Mouse (Mus musculus): ENCODE measurements around the gene Trak2.
A peak's percentile ranks its signal among the peaks of the same experiment; 100 is the strongest.
"Not testable (repeated sequence)": the region's sequence is repeated elsewhere in the genome, so short reads cannot be mapped to it uniquely, and the experiment has no call there.

Trak2 gene

DNA sequence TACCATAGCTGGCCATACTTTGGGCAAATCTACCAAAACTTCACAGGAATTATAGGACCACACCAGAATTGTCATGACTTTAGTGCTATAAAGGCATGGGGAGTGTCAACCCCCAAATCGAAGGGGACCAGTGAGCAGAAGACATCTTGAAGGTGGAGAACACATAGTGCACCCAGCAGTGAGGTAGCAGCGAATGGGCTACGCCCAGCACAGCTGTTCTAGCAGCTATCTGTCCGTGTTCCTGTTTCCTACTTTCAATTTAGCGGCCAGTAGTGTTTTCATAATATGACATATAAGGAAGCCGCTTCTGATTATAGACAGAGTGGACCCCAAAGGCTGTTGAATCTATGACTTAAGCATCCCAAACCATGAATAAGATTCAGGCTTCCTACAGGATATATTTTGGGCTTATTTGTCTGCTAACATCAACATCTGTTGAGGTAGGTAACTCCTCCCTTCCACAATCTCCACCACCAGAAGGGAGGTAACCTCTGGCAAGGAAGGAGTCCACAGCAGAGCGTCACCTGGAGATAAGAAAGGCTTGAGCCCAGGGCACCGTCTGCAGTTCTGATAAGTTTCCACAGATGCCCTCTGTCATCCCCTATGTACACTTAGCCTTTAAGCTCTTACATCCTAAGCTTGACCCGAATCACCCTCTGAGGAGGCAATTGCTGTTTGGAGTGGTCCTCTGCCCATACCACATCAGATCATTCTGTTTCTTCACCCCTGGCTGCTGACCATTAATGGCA is 19.4 kb downstream of the Trak2 start:
- DNase-seq (ENCODE audit: low read depth, low spot score), result no peak

DNA sequence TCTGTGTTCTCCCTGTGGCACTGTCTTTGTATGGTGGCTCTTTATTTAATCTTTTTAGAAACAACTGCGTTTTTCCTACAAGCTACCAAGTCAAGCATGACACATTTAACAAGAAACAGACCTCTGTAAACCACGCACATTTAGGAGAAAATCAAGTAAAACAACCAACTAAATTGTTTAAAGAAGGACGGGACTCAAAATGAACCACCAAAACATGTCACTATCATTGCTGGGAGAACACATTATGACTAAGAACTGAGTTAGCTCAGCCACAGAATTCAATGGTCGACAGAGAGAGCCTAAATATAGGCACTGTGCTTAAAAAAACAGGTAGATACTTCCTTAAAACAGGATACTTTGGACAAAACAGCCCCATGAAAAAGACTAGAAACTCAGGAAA is 20.2 kb downstream of the Trak2 start:
- no peak for DNase-seq (ENCODE audit: low read depth, low spot score)

DNA sequence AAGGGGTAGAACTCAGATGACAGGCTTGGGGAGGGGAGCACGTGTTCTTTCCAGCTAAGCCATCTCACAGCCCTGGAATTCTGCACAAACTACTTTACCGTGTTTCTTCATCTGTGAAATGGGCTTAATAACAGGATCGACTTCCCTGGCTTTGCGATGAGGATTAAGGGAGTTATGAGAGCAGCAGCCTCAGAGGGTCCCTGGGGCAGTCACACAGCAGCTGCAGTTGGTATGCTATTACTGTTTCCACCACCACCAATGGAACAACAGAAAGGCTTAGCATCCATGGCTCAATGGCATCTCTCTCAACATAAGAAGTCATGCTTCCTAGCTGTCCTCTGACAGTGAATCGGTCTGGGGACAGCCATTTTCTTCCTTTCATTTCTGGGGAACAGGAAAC is 20.7 kb downstream of the Trak2 start:
- no peak for DNase-seq (ENCODE audit: low read depth, low spot score)

DNA sequence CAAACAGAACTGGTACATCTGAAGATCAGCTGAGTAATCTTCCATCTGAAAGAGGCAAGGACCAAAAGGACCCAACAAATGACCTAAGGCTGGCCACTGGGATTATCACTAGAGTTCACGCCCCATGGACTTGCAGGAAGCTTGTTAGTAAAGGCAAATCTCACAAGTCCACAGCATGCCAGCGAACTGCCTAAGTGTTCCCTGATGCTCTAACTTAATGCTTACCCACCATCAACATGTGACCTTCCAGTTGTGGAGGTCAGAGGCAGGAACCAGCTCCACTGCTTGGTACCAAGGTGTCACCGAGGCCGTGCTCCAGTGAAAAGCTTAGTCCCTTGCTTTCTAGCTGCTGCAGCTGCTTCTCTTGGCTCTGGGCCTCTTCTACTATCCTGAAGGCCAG is 21.4 kb downstream of the Trak2 start:
- DNase-seq (ENCODE audit: low read depth, low spot score), result no peak

DNA sequence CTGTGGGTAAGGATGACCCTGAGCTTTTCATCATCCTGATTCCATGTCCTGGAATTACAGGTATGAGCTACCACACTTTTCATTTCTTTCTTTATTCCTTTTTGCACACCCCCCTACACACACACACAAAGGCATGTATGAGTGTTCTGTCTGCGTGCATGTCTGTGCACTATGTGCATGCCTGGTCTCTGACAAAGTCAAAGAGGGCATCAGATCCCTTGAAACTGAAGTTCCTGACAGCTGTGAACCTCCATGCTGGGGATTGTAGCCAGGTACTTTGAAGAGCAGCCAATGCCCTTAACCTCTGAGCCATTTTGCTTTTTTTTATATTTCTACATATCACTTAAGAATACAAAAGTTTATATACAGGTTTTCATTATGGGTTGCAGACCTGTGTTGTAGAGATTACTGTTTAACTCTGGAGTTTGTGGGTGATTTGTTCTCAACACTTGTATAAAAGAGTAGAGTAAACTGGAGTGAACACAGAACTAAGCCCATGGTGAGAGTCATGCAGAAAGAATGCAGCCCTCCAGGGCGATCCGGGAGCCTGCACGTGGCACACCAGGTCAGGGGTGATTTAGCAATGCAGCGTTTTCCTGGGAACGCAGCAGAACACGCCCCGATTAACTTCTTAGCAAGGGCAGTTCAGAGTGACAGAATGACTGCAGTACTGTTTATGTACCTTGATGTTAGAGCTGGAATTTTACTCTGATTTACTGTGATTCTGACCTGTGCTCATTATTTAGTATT is 22.2 kb downstream of the Trak2 start:
- no peak for DNase-seq (ENCODE audit: low read depth, low spot score)

DNA sequence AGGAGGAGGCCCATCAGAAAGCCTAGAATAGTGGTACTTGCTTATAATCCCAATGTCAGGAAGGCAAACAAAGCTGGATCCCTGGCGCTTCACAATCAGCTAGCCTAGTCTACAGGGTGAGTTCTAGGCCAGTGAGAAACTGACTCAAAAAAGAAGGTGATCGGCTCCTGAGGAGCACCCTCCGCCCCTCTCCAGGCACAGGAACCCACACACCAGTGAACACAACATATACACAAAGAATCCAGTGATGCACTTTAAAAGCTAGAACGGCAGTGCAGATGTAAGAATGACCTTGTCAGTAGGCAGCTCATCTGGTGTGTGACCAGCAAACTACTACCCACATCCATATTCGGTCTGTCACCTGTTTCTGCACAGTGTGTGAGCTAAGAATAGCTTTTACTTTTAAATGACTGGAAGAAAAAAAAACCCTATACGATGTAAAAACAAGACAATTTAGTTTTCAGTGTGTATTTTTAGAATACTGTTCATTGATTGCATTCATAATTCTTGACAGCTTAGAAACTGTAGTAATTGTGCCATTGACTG is 23.6 kb downstream of the Trak2 start:
- DNase-seq (ENCODE audit: low read depth, low spot score), result no peak

DNA sequence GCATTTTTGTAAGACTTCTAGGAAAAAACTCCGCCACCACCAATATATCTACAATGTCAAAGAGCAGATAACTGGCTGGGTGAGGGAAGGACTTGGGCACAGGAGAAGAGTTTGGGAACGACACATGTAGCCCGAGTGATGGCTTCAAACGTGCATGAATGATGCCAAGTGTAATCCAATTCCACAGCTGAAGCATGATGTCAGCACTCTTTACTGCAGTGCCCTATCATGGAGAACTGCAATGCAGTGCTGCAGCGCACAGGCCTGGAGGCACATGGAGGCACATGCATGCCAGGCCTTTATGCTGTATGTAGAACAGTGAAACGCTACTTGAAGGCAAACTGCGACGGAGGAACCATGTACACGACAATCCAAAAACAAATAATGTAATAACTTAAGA is 26.5 kb downstream of the Trak2 start:
- DNase-seq (ENCODE audit: low read depth, low spot score), result no peak

DNA sequence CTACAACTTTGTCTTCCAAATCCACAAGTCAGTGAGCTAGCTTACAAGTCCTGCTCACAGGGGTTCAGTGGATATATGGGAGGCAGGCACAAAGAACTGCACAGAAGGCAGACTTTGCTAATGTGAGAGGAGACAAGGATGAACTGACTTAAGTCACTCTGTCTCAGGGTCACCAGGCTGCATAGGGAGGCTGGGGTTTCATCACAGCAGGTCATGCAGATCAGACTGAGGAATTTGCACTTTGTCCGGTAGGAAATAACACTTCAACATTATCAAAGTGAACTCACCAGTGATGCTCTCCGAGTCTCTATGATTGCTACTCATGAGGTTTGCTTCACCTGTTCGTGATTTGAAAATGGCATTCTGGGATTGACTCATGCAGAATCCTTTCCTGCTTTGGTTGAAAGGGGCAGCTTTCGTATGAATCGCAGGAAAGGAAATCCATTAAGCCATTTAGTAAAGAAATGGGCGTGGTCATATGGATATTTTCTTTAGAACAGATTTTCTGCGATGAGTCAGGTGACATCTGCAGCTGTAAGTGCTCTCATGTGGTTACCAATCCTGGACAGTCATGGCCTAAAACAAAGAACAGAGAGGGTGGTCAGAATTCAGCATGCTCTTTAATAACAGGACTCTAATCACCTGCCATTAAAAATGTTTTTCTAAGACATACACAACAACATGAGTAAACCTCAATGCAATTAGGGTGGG is 27.1 kb downstream of the Trak2 start:
- DNase-seq (ENCODE audit: low read depth, low spot score), result no peak

DNA sequence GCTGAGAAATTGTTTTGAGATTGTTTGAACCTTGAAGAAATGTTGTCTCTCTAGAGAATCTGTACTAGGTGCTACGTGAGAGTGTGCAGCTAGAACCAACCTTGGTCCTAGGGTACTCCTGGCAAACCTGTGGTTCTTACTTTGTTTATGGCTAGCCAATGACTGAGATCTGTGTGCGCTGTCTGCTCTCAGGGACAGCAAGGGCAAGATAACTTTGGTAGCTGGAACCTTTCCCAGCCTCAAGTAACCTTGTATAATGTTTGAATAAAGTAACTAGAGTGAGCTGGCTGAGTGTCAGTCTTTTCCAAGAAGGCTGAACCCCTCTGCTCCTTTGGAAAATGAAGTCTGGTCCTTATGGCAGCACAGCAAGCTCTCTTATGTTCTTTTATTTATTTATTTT is 27.7 kb downstream of the Trak2 start:
- DNase-seq (ENCODE audit: low read depth, low spot score), result no peak

DNA sequence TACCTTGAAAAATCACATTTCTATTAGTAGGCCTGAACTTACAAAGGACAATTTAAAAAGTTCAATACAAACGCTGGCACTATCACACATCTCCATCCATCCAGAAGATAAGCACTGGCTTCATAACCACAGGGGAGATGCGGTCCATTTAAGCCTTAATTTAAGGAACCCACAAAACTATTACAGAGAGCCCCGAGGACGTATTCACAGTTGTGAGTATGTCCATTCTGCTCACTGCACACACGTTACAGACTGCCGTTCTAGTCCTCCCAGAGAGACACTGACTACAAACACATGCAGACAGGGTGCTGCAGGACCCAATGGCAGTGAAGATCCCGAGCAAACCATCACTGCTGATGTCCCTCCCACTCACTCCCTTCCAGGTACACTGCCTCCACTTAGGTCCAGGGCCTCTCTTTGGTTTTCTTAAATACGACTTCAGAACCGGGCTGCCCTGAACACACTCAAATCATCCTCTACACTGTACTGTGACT is 35.6 kb downstream of the Trak2 start:
- no peak for DNase-seq (ENCODE audit: low read depth, low spot score)

DNA sequence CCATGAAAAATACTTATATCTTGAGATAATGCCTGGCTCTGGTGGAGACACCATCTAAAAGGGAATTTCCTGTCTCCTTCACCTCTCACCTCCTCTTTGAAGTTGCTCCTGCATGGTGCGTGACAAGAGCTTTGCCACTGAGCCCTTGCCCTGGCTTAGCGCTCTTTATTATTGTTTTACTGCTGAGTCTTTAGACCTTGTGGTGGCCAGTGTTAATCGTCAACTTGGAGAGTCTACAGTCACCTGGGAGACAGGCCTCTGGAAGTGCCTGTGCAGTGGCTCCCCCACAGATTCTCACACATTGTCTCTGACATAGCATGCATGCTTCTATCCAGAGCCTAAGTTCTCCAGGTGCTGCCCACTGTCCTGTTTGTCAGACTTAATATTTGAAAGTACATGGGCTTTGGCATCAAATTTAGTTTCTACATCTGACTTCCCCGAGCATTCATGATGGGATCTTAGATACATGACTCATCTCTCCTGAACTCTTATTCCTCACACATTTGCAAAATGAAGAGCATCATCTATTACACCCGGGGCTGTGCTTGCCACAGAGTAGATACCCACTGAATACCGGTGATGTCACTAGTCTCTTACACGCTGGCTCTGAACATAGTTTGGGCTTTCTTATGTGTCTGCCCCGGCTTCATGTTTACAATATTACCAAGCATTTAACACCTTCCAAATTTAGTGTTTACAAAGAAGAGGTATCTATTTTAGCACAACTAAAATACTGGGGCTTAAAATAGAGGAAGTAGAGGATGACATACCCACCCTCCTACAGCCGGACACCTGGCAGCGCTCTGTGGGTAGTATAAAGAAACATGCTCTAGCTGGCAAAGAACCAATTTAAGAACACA is 36.3 kb downstream of the Trak2 start:
- DNase-seq (ENCODE audit: low read depth, low spot score), result no peak

DNA sequence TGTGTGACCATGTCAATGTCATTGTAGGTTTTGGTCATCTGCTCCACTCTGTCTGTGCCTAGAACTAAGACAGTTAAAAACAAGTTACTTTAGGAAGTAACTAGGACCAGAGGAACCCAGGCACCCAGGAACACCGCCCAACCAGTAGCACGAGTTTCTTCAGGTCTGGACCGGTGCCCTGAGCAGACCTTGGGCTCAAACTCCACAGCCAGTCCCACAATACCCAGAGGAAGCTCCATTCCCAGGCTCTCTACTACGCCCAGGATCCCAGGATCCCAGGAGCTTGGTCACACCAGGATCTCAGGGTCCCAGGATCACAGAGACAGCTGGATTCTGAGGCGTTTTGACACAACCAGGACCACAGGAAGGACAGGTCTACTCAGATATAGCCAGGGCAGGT is 46.6 kb downstream of the Trak2 start:
- DNase-seq (ENCODE audit: low read depth, low spot score), result no peak

DNA sequence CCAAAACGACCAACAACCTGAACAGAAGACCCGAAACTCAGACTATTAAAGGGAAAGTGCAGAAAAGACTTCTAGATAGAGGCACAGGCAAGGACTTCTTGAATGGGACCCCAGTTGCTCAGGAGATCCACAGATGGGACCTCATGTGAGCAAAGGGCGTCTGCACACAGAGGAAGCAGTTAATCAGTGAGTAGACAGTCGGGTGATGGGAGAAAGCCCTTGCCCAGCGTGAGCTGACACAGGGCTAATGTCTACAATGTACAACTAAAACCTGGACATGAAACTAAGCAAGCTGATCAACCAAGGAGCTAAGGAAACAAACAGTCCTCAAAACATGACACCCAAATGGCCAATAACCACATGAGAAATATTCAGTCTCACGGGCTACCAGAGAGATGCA is 55.7 kb downstream of the Trak2 start:
- DNase-seq (ENCODE audit: low read depth, low spot score), result no peak

DNA sequence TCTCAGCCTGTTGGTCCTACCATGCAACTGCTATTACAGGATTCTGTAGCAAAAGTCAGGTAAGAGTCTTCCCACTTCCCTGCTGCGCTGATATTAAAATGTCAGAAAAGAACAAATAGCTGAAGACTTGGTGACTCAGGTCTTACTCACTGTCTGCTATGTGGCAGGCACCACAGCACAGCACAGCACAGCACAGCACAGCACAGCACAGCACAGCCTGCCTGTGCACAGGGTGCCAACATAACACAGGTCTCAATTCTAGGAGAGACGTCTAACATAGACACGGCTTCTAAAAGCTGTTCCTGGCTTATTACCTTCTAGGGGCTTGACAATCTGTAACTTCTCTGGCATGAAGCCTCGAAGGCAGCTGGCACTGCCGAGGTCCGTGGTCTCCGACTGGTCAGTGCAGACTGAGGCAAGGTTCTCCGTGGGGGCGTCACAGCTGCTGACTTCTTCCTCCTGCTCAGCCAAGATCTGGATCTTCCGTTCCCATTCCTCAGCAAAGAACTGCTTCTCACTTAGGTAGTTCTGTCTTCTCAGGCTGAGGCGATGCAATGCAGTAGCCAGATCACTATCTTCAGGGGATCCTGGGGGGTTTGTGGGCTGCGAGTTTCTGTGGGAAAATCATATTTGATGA is 63.5 kb downstream of the Trak2 start:
- no peak for DNase-seq (ENCODE audit: low read depth, low spot score)

DNA sequence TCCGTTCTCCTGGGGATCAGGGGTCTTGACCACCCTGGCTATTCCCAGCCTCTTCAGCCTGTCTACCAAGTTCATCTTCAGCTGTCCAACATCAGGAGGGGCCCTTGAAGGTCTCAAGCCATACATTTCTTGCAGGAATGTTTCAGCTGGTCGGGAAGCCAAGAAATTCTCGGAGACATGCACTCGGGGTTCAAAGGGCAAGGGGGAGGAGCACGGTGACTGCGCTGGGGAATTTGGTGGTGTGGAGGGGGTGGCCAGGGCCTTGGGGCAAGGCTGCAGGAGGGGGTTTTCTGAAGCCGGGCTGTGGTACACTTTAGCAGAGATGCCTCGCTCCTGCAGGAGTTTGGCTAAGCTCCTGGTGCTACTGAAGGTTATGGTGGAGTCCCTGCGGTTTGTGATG is 69.5 kb downstream of the Trak2 start:
- no peak for DNase-seq (ENCODE audit: low read depth, low spot score)

DNA sequence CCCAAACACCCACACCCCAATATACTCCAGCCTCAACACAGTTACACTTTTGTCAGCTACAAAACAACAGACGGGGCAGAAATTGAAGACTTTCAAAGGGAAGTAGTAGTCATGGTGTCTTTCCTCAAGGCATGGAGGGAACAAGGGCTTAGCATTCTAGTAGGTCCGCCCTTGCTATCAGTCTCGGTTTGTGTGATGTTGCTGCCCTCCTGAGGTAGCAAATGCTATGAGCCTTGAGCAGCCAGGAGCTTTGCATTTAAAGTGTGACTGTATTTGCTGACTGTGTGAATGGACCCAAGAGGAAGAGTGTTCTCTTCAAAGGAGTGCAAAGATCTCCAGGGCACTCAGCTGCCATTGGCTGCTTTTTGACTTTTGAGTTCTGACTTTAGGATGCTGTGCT is 75.7 kb downstream of the Trak2 start:
- peak; percentile 6 for DNase-seq (ENCODE audit: low read depth, low spot score)

DNA sequence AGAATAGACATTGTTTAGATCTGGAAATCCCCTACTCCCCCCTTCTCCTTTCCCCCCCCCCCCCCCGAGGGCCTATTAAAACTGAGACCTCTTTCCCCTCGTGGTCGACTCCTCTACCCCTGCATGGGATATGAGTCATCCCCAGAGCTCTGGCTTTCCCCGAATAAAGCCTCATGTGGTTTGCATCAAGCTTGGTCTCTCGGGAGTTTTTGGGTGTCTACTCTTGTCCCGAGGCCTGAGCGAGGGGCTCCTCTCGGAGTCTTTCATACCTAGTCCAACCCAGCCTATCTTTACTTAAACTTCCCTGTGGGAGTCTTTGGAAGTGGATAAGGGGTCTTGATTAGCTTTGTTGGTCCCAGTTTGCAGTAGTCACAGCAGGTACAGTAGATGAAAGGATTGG is 80.8 kb downstream of the Trak2 start:
- DNase-seq (ENCODE audit: low read depth, low spot score), result not testable (repeated sequence)

DNA sequence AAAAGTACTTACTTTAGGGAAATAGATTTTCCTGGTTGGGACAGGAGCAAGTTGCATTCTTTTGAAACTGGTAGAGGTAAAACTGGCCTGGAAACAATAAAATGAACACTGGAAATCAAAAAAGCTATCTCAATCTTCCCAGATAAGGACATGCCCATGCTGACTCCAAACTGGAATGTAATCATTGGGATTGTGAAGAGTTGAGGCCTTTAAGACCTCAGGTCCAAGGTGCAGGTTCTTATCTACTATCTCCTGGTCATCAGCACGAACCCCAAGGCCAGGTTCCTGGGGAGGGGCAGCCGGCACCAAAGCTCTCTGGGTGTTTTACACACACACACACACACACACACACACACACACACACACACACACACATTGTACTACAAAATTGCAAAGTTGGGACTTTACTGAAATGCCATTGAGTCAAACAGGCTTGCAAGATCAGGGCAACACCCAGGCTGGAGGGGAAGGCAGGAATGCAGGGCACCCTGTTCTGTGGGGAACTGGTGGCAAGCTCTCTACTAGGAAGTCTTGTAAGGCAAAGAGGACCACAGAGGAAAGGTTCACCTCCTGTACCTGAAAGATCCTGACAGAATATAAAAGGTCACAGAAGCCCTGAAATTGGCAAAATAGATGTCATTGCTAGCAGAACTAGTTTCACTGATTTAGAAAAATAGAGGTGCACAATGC is 81.6 kb downstream of the Trak2 start:
- DNase-seq (ENCODE audit: low read depth, low spot score), result not testable (repeated sequence)

DNA sequence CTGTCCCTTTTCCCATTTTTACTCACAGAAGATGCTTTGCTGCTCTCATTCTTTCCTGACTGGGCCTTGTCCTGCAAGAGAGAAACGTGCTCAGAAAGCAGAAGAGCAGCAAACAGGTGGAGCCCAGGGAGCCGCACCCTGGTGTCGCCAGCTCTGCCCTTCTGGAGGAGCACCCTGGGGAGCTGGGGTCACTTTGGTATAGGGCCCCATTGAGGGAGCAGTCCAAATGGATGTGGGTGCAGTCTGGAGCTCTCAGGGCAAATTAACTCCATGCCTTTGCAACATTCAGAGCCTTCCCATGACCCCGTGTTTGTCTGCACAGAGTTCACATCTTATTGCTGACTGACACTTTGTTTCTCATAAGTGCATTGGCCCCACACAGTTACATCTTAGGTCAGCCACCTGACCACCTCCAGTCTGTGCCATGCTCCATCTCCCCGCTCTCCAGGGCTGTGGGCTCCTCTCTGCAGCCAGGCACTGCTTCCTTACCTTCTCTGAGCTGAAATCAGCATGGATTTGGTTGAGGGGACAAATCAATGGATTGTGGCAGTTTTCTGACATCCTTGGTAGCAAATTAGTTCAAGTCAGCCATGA is 82.4 kb downstream of the Trak2 start:
- not testable (repeated sequence) for DNase-seq (ENCODE audit: low read depth, low spot score)

Data from brain, embryonic 18.5 days (tissue).